Mouse (Mus musculus) forebrain, embryonic 10.5 days (tissue): Measurements from ENCODE around the gene Moap1. TPM values are rescaled to one million over a fixed set of nuclear protein-coding genes. Genes with fewer than 3 reads are reported as not detected.

ENCODE experiments used
- DNase-seq: peaks from one replicate; pipeline ENCODE4 v3.0.0-alpha.2; 2017; ENCODE audit warnings: low spot score; ENCODE audit errors: extremely low spot score
- H3K27ac ChIP-seq: fragments of 300-500 bp; sonication (generic); 2 replicates; pipeline ENCODE4 v1.5.1; 2016; ENCODE audit warnings: mild to moderate bottlenecking
- H3K27me3 ChIP-seq: fragments of 300-500 bp; sonication (generic); 2 replicates; pipeline ENCODE4 v1.6.1; 2016; ENCODE audit warnings: mild to moderate bottlenecking; ENCODE audit not compliant: poor library complexity, severe bottlenecking
- H3K36me3 ChIP-seq: fragments of 300-500 bp; sonication (generic); replicated peaks from 2 replicates; pipeline ENCODE4 v1.6.1; 2016; ENCODE audit warnings: mild to moderate bottlenecking, moderate library complexity
- H3K4me1 ChIP-seq: fragments of 300-500 bp; sonication (generic); 2 replicates; pipeline ENCODE4 v1.6.1; 2016
- H3K4me3 ChIP-seq: fragments of 300-500 bp; sonication (generic); 2 replicates; pipeline ENCODE4 v1.5.1; 2016; ENCODE audit warnings: mild to moderate bottlenecking, moderate library complexity
- H3K9me3 ChIP-seq: fragments of 300-500 bp; sonication (generic); 2 replicates; pipeline ENCODE4 v1.6.1; 2016; ENCODE audit warnings: mild to moderate bottlenecking, moderate library complexity
- WGBS: fragments of 180-500 bp; shearing (Covaris S2); methylation state at CpG from one replicate; pipeline ENCODE4 v1.1.7; 2016; 5-methylcytosine and 5-hydroxymethylcytosine counted together
- polyA plus RNA-seq: library from polyadenylated mRNA; unstranded; fragments of >200 nt; fragmentation: Nextera tagmentation; extraction: Ambion mirVana; gene quantifications from 2 replicates; pipeline ENCODE4 v1.2.1, GENCODE M21; 2016

The Moap1 gene
- polyA plus RNA-seq, 1 experiment from 2014 or later: 33.8 TPM

- 39% methylated on average over 16 of the region's 16 CpGs for WGBS
- peaks cover 28% of the 10 kb centered on the region for H3K4me1 ChIP-seq
- peak overlapping the region; percentile 93 for H3K27ac ChIP-seq
- no peaks in the 10 kb centered on the region for H3K36me3 ChIP-seq
- peak; percentile 26 for DNase-seq
- no peaks in the 10 kb centered on the region for H3K27me3 ChIP-seq
- H3K9me3 ChIP-seq: no peaks in the 10 kb centered on the region
- H3K4me3 ChIP-seq: peak overlapping the region; percentile 40
Measured at GRCm38 (mm10) chr12:102730798-102731619, 12.5 kb downstream of the Moap1 start.

DNA sequence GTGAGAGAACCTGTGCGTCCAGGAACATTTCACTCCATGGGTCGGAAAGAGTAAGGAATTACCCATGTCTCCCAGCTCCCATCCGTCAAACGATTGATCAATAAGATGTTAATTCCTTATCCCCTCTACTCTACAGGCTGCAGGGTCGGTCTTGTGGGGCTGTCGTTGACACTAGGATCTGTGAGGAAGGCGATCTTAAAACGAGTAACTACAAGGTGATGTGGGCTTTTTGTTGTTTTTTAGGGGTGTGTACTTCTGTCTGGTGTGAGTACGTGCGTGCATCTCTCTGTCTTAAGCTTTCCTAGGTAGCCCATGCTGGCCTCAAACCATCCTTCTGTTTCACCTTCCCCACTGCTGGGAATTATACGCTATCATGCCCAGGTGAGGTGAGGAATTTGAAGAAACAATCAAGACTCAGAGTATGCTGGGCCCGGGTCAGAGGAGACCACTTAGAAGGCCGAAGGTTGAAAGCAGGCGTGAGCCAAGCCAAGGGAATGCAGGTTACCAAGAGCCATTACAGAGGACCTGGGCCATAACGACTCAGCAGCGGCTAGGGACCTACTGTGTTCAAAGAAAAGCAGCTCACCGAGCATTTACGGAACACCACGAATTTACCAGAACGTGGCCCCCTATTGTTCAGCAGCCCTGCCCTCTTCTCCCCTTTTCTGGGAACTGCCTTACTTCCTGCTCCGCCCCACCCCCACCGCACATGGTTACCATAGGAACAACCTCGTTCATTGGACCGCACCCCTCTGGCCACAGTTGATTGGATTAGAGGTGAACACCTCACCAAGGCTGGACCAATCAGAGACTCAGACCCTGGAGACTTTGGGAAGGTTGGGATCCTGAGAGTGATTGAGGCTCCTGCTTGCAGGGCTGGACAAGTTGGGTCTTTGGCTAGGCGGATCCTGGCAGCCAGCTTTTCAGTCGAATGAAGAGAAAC lies 13.3 kb downstream of the Moap1 start:
- Histone ChIP-seq H3K36me3 (no peaks in the 10 kb centered on the region), H3K9me3 (no peaks in the 10 kb centered on the region), H3K4me3 (peak overlapping the region; percentile 40), H3K27ac (peak overlapping the region; percentile 93), H3K27me3 (no peaks in the 10 kb centered on the region), H3K4me1 (peaks cover 28% of the 10 kb centered on the region)
- 33% methylated on average over 26 of the region's 26 CpGs for WGBS
- DNase-seq: peak; percentile 92

GRCm38 (mm10) chr12:102725761-102726175 lies 17.7 kb downstream of the Moap1 start:
- 88% methylated on average over 7 of the region's 7 CpGs for WGBS
- DNase-seq: no peak
- Histone ChIP-seq H3K36me3 (no peaks in the 10 kb centered on the region), H3K4me1 (peaks cover 24% of the 10 kb centered on the region), H3K4me3 (no peak overlapping the region), H3K27me3 (no peaks in the 10 kb centered on the region), H3K9me3 (no peaks in the 10 kb centered on the region), H3K27ac (0 out of 2 replicates have a peak overlapping the region, but pooled peaks have one; percentile 40)

GRCm38 (mm10) chr12:102725146-102725545 lies 18.3 kb downstream of the Moap1 start:
- no peak for DNase-seq
- no peak overlapping the region for H3K4me3 ChIP-seq
- no peaks in the 10 kb centered on the region for H3K27me3 ChIP-seq
- WGBS: 94% methylated on average over 6 of the region's 6 CpGs
- H3K9me3 ChIP-seq: no peaks in the 10 kb centered on the region
- no peaks in the 10 kb centered on the region for H3K36me3 ChIP-seq
- H3K27ac ChIP-seq: no peak overlapping the region
- H3K4me1 ChIP-seq: peaks cover 18% of the 10 kb centered on the region

DNA sequence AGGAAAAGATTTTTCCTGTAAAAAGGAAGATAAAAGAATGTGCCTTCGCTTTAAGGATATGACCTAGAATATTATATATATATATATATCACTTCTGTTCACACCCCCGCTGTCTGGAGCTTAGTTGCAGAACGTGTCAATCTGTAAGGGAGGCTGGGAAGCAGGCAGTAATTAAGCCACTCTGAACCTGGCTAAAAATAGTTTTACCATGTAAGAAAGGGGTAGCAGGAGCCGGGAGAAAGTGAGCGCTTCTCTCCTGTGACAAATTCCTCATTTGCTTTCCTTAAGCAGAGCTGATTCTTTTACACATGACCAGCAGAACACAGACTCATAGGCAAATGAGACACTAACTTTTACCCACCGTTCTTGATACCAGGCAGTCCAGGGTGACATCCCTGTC lies 19.6 kb downstream of the Moap1 start:
- H3K36me3 ChIP-seq: no peaks in the 10 kb centered on the region
- H3K27ac ChIP-seq: no peak overlapping the region
- H3K27me3 ChIP-seq: no peaks in the 10 kb centered on the region
- no peak overlapping the region for H3K4me3 ChIP-seq
- H3K9me3 ChIP-seq: no peaks in the 10 kb centered on the region
- H3K4me1 ChIP-seq: peaks cover 13% of the 10 kb centered on the region
- whole genome bisulfite sequencing: 86% methylated on average over 6 of the region's 6 CpGs
- no peak for DNase-seq

DNA sequence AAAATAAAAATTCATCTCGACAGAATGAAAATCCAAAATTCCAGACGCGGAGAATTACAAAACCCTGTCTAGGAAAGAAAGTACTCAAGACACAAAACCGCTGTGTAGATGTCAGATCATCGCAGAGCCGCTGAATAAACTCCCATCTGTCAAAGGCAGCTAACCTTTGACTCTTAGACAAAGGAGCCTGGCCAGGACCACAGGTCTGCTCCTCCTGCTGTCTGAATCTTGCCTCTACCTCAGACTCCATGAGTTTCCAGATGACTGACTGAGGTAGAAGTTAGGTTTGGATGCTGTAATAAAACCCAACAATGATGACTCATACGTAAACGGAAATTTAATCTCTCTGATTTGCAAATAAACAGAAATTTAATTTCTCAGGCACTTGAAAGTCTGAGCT lies 20.5 kb downstream of the Moap1 start:
- no peak overlapping the region for H3K4me3 ChIP-seq
- H3K4me1 ChIP-seq: peaks cover 13% of the 10 kb centered on the region
- no peak for DNase-seq
- no peaks in the 10 kb centered on the region for H3K36me3 ChIP-seq
- H3K9me3 ChIP-seq: no peaks in the 10 kb centered on the region
- WGBS: 82% methylated on average over 8 of the region's 8 CpGs
- no peaks in the 10 kb centered on the region for H3K27me3 ChIP-seq
- H3K27ac ChIP-seq: no peak overlapping the region

- H3K4me1 ChIP-seq: peaks cover 13% of the 10 kb centered on the region
- 58% methylated on average over 11 of the region's 11 CpGs for WGBS
Measured at GRCm38 (mm10) chr12:102722451-102722850, 21.0 kb downstream of the Moap1 start.

GRCm38 (mm10) chr12:102719552-102720315 lies 23.7 kb downstream of the Moap1 start:
- WGBS: 32% methylated on average over 13 of the region's 13 CpGs
- Histone ChIP-seq H3K4me3 (no peak overlapping the region), H3K9me3 (no peaks in the 10 kb centered on the region), H3K27ac (no peak overlapping the region), H3K36me3 (no peaks in the 10 kb centered on the region), H3K27me3 (no peaks in the 10 kb centered on the region), H3K4me1 (peaks cover 13% of the 10 kb centered on the region)
- peak; percentile 56 for DNase-seq

More at GRCm38 (mm10) chr12:102722451-102722850, 21.0 kb downstream of the Moap1 start:
- DNase-seq: no peak
- Histone ChIP-seq H3K27ac (peak overlapping the region; percentile 3; the same call in 1 of the 2 replicates), H3K36me3 (no peaks in the 10 kb centered on the region), H3K9me3 (no peaks in the 10 kb centered on the region), H3K27me3 (no peaks in the 10 kb centered on the region), H3K4me3 (no peak overlapping the region)

DNA sequence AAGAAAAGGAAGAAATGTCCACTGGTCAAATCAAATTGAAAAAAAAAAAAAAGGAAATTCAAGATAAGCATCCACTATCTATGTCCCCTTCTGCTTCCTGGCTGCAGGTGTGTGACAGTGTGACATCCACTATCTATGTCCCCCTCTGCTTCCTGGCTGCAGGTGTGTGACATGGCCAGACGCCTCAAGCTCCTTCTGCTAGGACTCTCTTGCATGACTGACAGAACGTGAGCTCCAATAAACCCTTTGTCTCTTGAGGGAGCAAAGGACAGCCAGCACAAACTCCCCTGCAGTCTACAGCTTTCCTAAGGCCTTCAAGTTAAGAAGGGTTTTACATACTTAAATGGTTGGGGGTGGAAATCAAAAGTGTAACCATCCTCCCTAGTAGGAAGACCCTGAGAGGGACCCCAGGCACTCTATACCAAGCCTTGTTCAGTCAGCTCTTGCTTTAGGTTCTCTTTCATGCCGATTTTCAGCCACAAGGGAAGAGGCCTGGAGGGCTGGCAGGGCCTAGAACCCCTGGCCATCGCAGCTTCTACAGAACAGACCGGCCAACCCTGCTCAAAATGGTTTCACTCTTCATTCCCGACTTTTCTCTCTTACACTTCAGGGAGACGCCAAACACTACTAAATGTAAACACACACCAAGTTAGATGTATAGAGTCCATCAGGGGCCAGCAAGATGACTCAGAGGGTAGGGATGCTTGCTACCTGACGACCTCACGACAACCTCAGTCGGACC lies 28.6 kb downstream of the Moap1 start:
- Histone ChIP-seq H3K27me3 (no peaks in the 10 kb centered on the region), H3K4me1 (peaks cover 14% of the 10 kb centered on the region), H3K36me3 (no peaks in the 10 kb centered on the region), H3K9me3 (no peaks in the 10 kb centered on the region), H3K27ac (no peak overlapping the region), H3K4me3 (no peak overlapping the region)
- WGBS: 84% methylated on average over 10 of the region's 10 CpGs
- no peak for DNase-seq

DNA sequence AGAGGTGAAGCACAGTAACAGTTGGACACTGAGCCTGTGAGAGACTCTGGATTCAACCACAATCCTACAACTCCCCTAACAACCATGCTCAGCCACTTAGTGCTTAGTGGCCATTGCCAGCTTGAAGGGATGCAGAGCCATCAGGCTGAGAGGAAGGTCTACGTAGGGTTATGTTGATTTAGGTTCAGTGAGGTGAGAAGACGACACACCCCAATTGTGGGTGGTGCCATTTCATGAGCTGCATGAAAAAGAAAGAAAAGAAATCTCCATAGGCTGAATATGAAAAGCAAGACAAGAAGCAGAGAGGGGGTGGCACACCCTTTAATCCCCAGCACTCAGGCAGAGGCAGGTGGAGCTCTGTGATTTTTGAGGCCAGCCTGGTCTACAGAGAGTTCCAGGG lies 29.3 kb downstream of the Moap1 start:
- H3K27ac ChIP-seq: no peak overlapping the region
- no peak overlapping the region for H3K4me3 ChIP-seq
- no peaks in the 10 kb centered on the region for H3K27me3 ChIP-seq
- no peaks in the 10 kb centered on the region for H3K36me3 ChIP-seq
- peaks cover 10% of the 10 kb centered on the region for H3K4me1 ChIP-seq
- no peaks in the 10 kb centered on the region for H3K9me3 ChIP-seq
- WGBS: 86% methylated on average over 2 of the region's 2 CpGs
- DNase-seq: no peak

DNA sequence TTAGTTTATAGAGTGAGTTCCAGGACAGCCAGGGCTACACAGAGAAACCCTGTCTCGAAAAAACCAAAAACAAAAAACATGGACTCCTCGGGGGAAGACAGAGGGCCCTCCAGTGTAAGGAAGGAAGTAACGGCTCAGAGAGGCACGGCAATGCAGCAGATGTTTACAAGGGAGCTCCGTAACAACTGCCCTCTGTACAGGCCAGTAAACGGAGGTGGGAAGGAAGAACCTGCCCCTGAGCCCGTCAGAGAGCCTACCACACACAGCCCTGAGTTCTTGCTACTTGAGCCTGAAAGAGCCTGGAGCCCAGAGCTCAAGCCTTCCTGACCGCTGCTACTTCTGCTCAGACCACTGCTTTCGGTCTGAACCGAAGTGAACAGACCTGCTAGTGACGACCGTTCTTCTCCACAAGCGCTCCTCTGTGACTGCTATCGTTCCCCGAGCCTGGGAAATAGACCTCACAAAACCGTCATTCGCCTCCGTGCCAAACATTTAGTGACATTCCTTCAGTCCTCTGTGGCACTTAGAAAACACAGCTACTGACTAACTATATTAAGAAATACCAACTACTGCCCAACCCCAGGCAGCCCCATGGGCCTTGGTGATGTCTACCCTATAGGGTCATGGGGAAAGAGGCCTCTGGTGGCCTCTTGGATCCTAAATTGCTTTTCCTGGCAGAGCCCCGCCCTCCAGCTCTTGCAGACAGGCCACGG lies 30.2 kb downstream of the Moap1 start:
- WGBS: 82% methylated on average over 20 of the region's 20 CpGs
- Histone ChIP-seq H3K9me3 (no peaks in the 10 kb centered on the region), H3K36me3 (no peaks in the 10 kb centered on the region), H3K4me3 (no peak overlapping the region), H3K4me1 (peaks cover 9% of the 10 kb centered on the region), H3K27ac (no peak overlapping the region), H3K27me3 (0 out of 2 replicates have a peak, but pooled peaks cover 2% of the 10 kb centered on the region)
- no peak for DNase-seq
